Mouse (Mus musculus) bone marrow macrophage, adult 2 months (primary cell): ENCODE measurements around the gene Zfp963. TPM values are rescaled to one million over a fixed set of nuclear protein-coding genes. Genes with fewer than 3 reads are reported as not detected.

Source experiments
- H3K27ac ChIP-seq: 2 replicates; pipeline ENCODE4 v1.5.1; 2012; ENCODE audit warnings: low read depth, low read length; ENCODE audit not compliant: insufficient read depth
- H3K4me1 ChIP-seq: 2 replicates; pipeline ENCODE4 v1.6.1; 2012; ENCODE audit warnings: low read length; ENCODE audit not compliant: control insufficient read depth, insufficient read depth
- H3K4me3 ChIP-seq: 2 replicates; pipeline ENCODE4 v1.5.1; 2012; ENCODE audit warnings: mild to moderate bottlenecking, low read length, moderate library complexity; ENCODE audit not compliant: insufficient read depth
- CTCF ChIP-seq: IDR thresholded peaks from 2 replicates; pipeline ENCODE4 v1.5.1; 2012; ENCODE audit warnings: low read depth, mild to moderate bottlenecking, low read length, moderate library complexity
- POLR2A ChIP-seq: IDR thresholded peaks from 2 replicates; pipeline ENCODE4 v1.6.1; 2012; ENCODE audit warnings: mild to moderate bottlenecking, low read depth, low read length, borderline replicate concordance
- polyA plus RNA-seq: library from polyadenylated mRNA; stranded (reverse); fragments of >200 nt; gene quantifications from 2 replicates; pipeline ENCODE4 v1.2.4, GENCODE M21; 2012; ENCODE audit not compliant: missing spikeins, insufficient read depth, insufficient read length

Zfp963 gene
- polyA plus RNA-seq, 1 experiment: 4.5 TPM

DNA sequence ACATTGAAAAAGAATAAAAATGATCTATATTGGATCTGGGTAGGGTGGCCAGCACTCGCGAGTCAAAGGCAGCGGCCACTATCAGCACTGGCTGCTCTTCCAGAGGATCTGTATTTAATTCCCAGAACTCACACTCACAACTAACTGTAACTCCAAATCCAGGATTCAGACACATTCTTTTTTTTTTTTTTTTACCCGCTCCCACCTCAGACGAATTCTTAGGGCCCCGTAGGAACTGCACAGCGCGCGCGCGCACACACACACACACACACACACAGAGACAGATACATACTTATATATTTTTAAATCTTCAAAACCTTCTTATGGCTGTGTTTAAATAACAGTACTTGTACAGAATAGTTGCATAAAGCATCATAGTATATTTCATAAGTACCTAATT is 40.6 kb upstream of the Zfp963 start:
- peak overlapping the region; percentile 68 for H3K27ac ChIP-seq
- peak overlapping the region; percentile 95 for H3K4me3 ChIP-seq
- no peak for TF ChIP-seq POLR2A
- no peak for TF ChIP-seq CTCF
- H3K4me1 ChIP-seq: peaks cover 12% of the 10 kb centered on the region

DNA sequence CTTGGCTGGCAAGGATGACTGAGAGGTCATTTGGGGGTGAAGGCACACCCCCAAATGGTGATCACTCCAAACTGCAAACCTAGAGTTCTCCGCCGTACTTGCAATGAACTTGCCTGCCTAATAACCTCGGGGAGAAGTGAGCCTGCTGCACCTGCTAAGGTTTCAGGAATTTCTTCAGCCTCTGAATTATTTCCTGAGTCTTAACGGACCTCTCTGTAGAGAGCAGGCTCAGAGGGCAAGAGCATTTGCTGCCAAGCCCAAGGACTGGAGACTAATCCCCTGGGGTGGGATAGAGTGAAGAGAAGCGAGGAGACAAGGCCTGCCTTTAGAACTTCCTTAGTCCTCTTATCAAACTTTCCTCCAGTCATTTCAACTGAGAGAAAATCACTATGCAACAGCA is 40.0 kb upstream of the Zfp963 start:
- TF ChIP-seq CTCF: no peak
- TF ChIP-seq POLR2A: no peak
- Histone ChIP-seq H3K4me1 (peaks cover 12% of the 10 kb centered on the region), H3K27ac (no peak overlapping the region), H3K4me3 (no peak overlapping the region)

DNA sequence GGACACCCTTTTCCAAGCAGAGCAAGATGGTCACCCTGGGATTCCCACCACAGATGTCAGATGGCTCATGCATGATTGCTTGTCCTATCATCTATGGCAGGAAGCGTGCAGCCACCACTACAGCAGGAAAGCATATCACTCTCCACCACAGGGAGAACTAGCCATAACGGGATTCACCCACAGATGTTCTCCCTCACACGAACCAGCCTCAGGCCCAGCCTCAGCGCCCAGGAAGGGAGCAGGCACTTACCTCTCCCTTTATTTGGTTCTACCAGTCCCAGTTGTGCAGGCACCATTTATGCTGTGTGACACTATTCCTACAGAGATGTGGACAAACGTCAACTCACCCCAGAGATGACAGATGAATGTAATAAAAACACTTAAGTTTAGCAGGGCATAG is 39.3 kb upstream of the Zfp963 start:
- Histone ChIP-seq H3K4me1 (peaks cover 12% of the 10 kb centered on the region), H3K27ac (no peak overlapping the region), H3K4me3 (no peak overlapping the region)
- TF ChIP-seq POLR2A: no peak
- TF ChIP-seq CTCF: no peak

GRCm38 (mm10) chr8:69777111-69777510 is 27.3 kb upstream of the Zfp963 start:
- Histone ChIP-seq H3K27ac (no peak overlapping the region), H3K4me3 (no peak overlapping the region), H3K4me1 (peaks cover 8% of the 10 kb centered on the region)
- TF ChIP-seq CTCF: no peak
- no peak for TF ChIP-seq POLR2A

GRCm38 (mm10) chr8:69775149-69775534 is 25.4 kb upstream of the Zfp963 start:
- Histone ChIP-seq H3K4me1 (peaks cover 8% of the 10 kb centered on the region), H3K4me3 (peak overlapping the region; percentile 42), H3K27ac (peak overlapping the region; percentile 60)
- TF ChIP-seq CTCF: no peak

- TF ChIP-seq POLR2A (no peak), CTCF (no peak)
- Histone ChIP-seq H3K4me3 (peak within 1 kb of the TSS; percentile 99), H3K27ac (peak within 1 kb of the TSS; percentile 99), H3K4me1 (peaks cover 8% of the 10 kb centered on the region)
Observed at GRCm38 (mm10) chr8:69774503-69775148, 24.9 kb upstream of the Zfp963 start, which contains the start of gene Gm20422. Gene Gm20422, minus strand, starts transcription at chr8:69774886.

DNA sequence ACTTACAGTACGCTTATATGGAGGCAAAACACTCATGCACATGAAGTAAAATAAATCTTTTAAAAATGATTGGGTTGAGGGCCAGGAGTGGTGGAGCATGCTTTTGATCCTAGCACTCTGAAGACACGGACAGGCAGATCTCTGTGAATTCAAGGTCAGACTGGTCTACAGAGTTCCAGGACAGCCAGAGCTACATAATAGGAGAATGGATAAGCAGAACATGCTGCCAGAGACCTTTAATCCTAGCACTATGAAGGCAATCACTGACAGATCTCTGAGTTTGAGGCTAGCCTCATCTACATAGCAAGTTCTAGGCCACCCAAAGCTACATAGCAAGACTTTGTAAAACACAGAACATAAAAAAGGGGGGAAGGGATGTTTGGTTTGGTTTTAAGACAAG is 22.3 kb upstream of the Zfp963 start:
- peaks cover 8% of the 10 kb centered on the region for H3K4me1 ChIP-seq
- H3K4me3 ChIP-seq: no peak overlapping the region
- no peak overlapping the region for H3K27ac ChIP-seq
- TF ChIP-seq POLR2A (no peak), CTCF (no peak)

DNA sequence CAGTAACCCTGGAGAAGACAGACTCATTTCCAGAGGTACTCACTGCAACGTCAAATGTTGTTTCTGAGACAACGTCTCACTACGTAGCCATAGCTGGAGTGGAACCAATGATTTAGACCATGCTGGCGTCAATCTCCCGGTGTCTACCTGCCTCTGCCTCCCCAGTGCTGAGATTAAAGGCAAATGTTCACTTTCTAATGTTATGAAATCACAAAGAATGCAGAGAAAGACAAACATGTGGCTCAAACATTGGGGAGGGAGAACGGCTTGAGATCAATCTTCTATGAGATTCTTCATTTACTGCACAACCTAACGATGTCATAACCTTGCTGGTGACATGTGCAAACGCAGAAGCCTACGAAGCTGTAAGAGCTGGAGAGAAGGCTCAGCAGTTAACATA is 21.5 kb upstream of the Zfp963 start:
- TF ChIP-seq POLR2A (no peak), CTCF (no peak)
- Histone ChIP-seq H3K4me3 (no peak overlapping the region), H3K27ac (no peak overlapping the region), H3K4me1 (peaks cover 8% of the 10 kb centered on the region)

DNA sequence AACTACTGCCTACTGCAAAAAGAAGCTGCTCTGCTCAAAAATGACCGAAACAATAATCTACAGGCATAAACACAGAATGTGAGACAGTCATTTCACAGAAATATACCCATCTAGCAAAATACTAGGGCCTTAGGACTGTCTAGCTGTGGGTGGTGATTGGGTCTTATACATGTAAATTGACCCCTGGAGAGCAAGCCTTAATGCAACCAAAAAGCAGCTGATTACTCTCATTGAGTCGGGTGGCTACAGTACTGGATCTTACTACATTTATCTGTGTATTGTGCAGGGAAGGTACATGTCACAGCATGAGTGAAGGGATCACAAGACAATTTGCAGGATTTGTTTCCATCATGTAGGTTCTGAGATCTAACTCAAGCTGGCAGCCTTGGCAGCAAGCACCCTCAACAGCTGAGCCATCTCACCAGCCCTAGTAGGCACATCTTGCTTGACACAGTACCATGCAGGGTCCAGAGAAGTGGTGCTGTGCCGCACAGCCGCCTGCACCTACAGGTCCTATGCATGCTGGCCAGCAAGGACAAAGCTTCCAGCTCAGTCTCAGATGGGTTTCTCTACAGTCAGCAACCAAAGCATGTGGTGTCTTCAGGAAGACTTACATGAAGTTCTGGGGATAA is 12.2 kb upstream of the Zfp963 start:
- no peak for TF ChIP-seq CTCF
- no peak for TF ChIP-seq POLR2A
- H3K4me1 ChIP-seq: no peaks in the 10 kb centered on the region

DNA sequence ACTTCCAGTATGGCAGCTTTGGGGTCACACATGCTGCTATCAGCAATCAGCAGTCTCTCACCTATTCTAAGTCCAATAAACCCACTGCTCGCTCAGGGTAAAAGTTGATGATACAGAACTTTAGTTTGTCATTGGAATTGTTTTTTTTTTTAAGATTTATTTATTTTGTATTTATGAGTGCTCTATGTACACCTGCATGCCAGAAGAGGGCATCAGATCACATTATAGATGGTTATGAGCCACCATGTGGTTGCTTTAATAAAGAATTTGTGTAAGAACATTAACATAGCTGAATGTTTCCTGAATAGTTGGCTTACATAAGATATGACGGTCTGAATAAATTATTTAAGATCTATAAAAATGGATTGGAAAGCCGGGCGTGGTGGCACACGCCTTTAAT is 8.5 kb upstream of the Zfp963 start:
- H3K27ac ChIP-seq: no peak overlapping the region
- no peaks in the 10 kb centered on the region for H3K4me1 ChIP-seq
- no peak for TF ChIP-seq POLR2A
- no peak for TF ChIP-seq CTCF
- no peak overlapping the region for H3K4me3 ChIP-seq

More for the DNA sequence above, 12.2 kb upstream of the Zfp963 start:
- no peak overlapping the region for H3K27ac ChIP-seq
- no peak overlapping the region for H3K4me3 ChIP-seq
